Mouse (Mus musculus): ENCODE results near the gene Rbfox1. TPM values are rescaled to one million over a fixed set of nuclear protein-coding genes. Genes with fewer than 3 reads are reported as not detected.

The Rbfox1 gene
- polyA plus RNA-seq, 1 experiment, result not detected

GRCm38 (mm10) chr16:6525507-6526170, 640.5 kb downstream of the Rbfox1 start:
- no peak for TF ChIP-seq CTCF (IDR thresholded peaks at IDR 0.05; ENCODE audit: low read depth, low read length)
- no peak for TF ChIP-seq POLR2A (IDR thresholded peaks at IDR 0.05; ENCODE audit: borderline replicate concordance, low read depth, low read length)
- Histone ChIP-seq H3K4me3 (ENCODE audit: insufficient read depth, low read length) (no peak overlapping the region), H3K27ac (ENCODE audit: insufficient read depth, low read depth, low read length) (no peak overlapping the region), H3K4me1 (ENCODE audit: control insufficient read depth, insufficient read depth, low read length) (no peaks in the 10 kb centered on the region)

GRCm38 (mm10) chr16:6531459-6531858, 646.3 kb downstream of the Rbfox1 start:
- Histone ChIP-seq H3K4me3 (ENCODE audit: insufficient read depth, low read length) (no peak overlapping the region), H3K27ac (ENCODE audit: insufficient read depth, low read depth, low read length) (no peak overlapping the region), H3K4me1 (ENCODE audit: control insufficient read depth, insufficient read depth, low read length) (no peaks in the 10 kb centered on the region)
- no peak for TF ChIP-seq CTCF (IDR thresholded peaks at IDR 0.05; ENCODE audit: low read depth, low read length)
- no peak for TF ChIP-seq POLR2A (IDR thresholded peaks at IDR 0.05; ENCODE audit: borderline replicate concordance, low read depth, low read length)

- no peak overlapping the region for H3K4me3 ChIP-seq (ENCODE audit: insufficient read depth, low read length)
- no peak overlapping the region for H3K27ac ChIP-seq (ENCODE audit: insufficient read depth, low read depth, low read length)
- no peaks in the 10 kb centered on the region for H3K4me1 ChIP-seq (ENCODE audit: control insufficient read depth, insufficient read depth, low read length)
- TF ChIP-seq CTCF (IDR thresholded peaks at IDR 0.05; ENCODE audit: low read depth, low read length), result no peak
These were observed 647.2 kb downstream of the Rbfox1 start for GRCm38 (mm10) chr16:6532077-6532995.

DNA sequence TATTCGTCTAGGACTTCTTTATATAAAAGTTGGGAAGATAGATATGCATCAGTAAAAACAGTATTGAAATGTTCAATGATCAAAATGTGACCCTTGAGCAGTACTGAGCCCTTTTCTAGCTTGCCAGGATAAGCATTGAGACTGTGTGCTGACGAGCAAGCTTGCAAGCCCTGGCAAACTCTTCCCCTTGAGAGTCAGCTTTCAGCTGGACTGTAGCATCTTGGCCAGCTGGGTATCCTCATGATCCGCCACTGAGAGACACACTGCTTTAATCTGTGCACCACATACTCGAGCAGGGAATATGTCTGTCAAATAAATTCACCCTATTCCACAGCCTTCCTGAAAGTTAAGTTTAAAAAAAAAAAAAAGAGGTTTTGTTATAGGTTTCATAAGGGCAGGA, 670.6 kb downstream of the Rbfox1 start:
- Histone ChIP-seq H3K4me3 (ENCODE audit: insufficient read depth, low read length) (no peak overlapping the region), H3K4me1 (ENCODE audit: control insufficient read depth, insufficient read depth, low read length) (no peaks in the 10 kb centered on the region), H3K27ac (ENCODE audit: insufficient read depth, low read depth, low read length) (no peak overlapping the region)
- TF ChIP-seq CTCF (IDR thresholded peaks at IDR 0.05; ENCODE audit: low read depth, low read length) (no peak), POLR2A (IDR thresholded peaks at IDR 0.05; ENCODE audit: borderline replicate concordance, low read depth, low read length) (no peak)

- TF ChIP-seq POLR2A (IDR thresholded peaks at IDR 0.05; ENCODE audit: borderline replicate concordance, low read depth, low read length) (no peak), CTCF (IDR thresholded peaks at IDR 0.05; ENCODE audit: low read depth, low read length) (no peak)
- H3K27ac ChIP-seq (ENCODE audit: insufficient read depth, low read depth, low read length), result no peak overlapping the region
- no peaks in the 10 kb centered on the region for H3K4me1 ChIP-seq (ENCODE audit: control insufficient read depth, insufficient read depth, low read length)
- no peak overlapping the region for H3K4me3 ChIP-seq (ENCODE audit: insufficient read depth, low read length)
These were observed 672.6 kb downstream of the Rbfox1 start for GRCm38 (mm10) chr16:6557726-6558125.

GRCm38 (mm10) chr16:6584700-6585099, 699.5 kb downstream of the Rbfox1 start:
- no peaks in the 10 kb centered on the region for H3K4me1 ChIP-seq (ENCODE audit: control insufficient read depth, insufficient read depth, low read length)
- H3K4me3 ChIP-seq (ENCODE audit: insufficient read depth, low read length), result no peak overlapping the region
- TF ChIP-seq CTCF (IDR thresholded peaks at IDR 0.05; ENCODE audit: low read depth, low read length), result no peak
- no peak for TF ChIP-seq POLR2A (IDR thresholded peaks at IDR 0.05; ENCODE audit: borderline replicate concordance, low read depth, low read length)
- no peak overlapping the region for H3K27ac ChIP-seq (ENCODE audit: insufficient read depth, low read depth, low read length)

- H3K4me3 ChIP-seq (ENCODE audit: insufficient read depth, low read length), result no peak overlapping the region
- no peak overlapping the region for H3K27ac ChIP-seq (ENCODE audit: insufficient read depth, low read depth, low read length)
- TF ChIP-seq POLR2A (IDR thresholded peaks at IDR 0.05; ENCODE audit: borderline replicate concordance, low read depth, low read length), result no peak
- no peak for TF ChIP-seq CTCF (IDR thresholded peaks at IDR 0.05; ENCODE audit: low read depth, low read length)
- H3K4me1 ChIP-seq (ENCODE audit: control insufficient read depth, insufficient read depth, low read length), result no peaks in the 10 kb centered on the region
These were observed 700.0 kb downstream of the Rbfox1 start for GRCm38 (mm10) chr16:6585204-6585603.

- H3K4me1 ChIP-seq (ENCODE audit: control insufficient read depth, insufficient read depth, low read length), result no peaks in the 10 kb centered on the region
- H3K4me3 ChIP-seq (ENCODE audit: insufficient read depth, low read length), result no peak overlapping the region
- TF ChIP-seq POLR2A (IDR thresholded peaks at IDR 0.05; ENCODE audit: borderline replicate concordance, low read depth, low read length) (no peak), CTCF (IDR thresholded peaks at IDR 0.05; ENCODE audit: low read depth, low read length) (no peak)
- no peak overlapping the region for H3K27ac ChIP-seq (ENCODE audit: insufficient read depth, low read depth, low read length)
These were observed 731.4 kb downstream of the Rbfox1 start for GRCm38 (mm10) chr16:6616526-6616925.

GRCm38 (mm10) chr16:6640330-6640729, 755.2 kb downstream of the Rbfox1 start:
- TF ChIP-seq POLR2A (IDR thresholded peaks at IDR 0.05; ENCODE audit: borderline replicate concordance, low read depth, low read length) (no peak), CTCF (IDR thresholded peaks at IDR 0.05; ENCODE audit: low read depth, low read length) (no peak)
- no peak overlapping the region for H3K4me3 ChIP-seq (ENCODE audit: insufficient read depth, low read length)
- no peaks in the 10 kb centered on the region for H3K4me1 ChIP-seq (ENCODE audit: control insufficient read depth, insufficient read depth, low read length)
- no peak overlapping the region for H3K27ac ChIP-seq (ENCODE audit: insufficient read depth, low read depth, low read length)

DNA sequence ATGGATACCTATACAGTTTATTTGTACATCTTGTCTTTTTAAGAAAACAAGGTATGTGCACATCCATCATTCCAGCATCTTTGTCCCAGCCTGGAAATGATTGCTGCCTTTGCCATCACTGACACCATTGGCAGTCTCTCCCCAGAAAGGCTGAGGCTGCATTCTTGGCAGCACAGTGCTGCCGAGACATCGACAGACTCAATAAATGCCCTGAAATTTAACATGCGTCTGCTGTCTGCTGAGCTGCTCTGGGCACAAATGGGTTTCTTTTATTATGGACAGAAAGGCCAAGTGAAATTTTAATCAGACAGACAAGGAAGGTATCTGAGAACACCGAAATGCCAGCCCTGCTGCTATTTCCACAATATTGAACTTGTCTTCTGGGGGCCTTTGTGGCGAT, 761.8 kb downstream of the Rbfox1 start:
- H3K4me3 ChIP-seq (ENCODE audit: insufficient read depth, low read length), result no peak overlapping the region
- H3K27ac ChIP-seq (ENCODE audit: insufficient read depth, low read depth, low read length), result no peak overlapping the region
- no peak for TF ChIP-seq POLR2A (IDR thresholded peaks at IDR 0.05; ENCODE audit: borderline replicate concordance, low read depth, low read length)
- TF ChIP-seq CTCF (IDR thresholded peaks at IDR 0.05; ENCODE audit: low read depth, low read length), result no peak
- H3K4me1 ChIP-seq (ENCODE audit: control insufficient read depth, insufficient read depth, low read length), result no peaks in the 10 kb centered on the region

Data from bone marrow macrophage, adult 2 months (primary cell).